Mouse (Mus musculus) embryonic facial prominence, embryonic 15.5 days (tissue): ENCODE measurements around the gene Muc3. TPM values are rescaled to one million over a fixed set of nuclear protein-coding genes. Genes with fewer than 3 reads are reported as not detected.

ENCODE experiments used
- ATAC-seq: fragments of 200-750 bp; cut with Nextera tagmentation; 2 replicates; pipeline ENCODE4 v1.8.0; 2017; ENCODE audit warnings: low read depth, moderate TSS enrichment; ENCODE audit not compliant: insufficient number of reproducible peaks, low FRiP score, low TSS enrichment
- H3K27ac ChIP-seq: fragments of 300-500 bp; sonication (generic); replicated peaks from 2 replicates; pipeline ENCODE4 v1.5.1; 2015; ENCODE audit warnings: mild to moderate bottlenecking, inconsistent platforms
- H3K27me3 ChIP-seq: fragments of 300-500 bp; sonication (generic); 2 replicates; pipeline ENCODE4 v1.6.1; 2015; ENCODE audit warnings: inconsistent platforms
- H3K36me3 ChIP-seq: fragments of 300-500 bp; sonication (generic); 2 replicates; pipeline ENCODE4 v1.6.1; 2015; ENCODE audit warnings: mild to moderate bottlenecking, inconsistent platforms
- H3K4me1 ChIP-seq: fragments of 300-500 bp; sonication (generic); 2 replicates; pipeline ENCODE4 v1.6.1; 2015; ENCODE audit warnings: inconsistent platforms
- H3K4me2 ChIP-seq: fragments of 300-500 bp; sonication (generic); replicated peaks from 2 replicates; pipeline ENCODE4 v1.6.1; 2015; ENCODE audit warnings: mild to moderate bottlenecking, inconsistent platforms
- H3K4me3 ChIP-seq: fragments of 300-500 bp; sonication (generic); replicated peaks from 2 replicates; pipeline ENCODE4 v1.5.1; 2015; ENCODE audit warnings: mild to moderate bottlenecking, inconsistent platforms
- H3K9ac ChIP-seq: fragments of 300-500 bp; sonication (generic); 2 replicates; pipeline ENCODE4 v1.6.1; 2015; ENCODE audit warnings: inconsistent platforms
- H3K9me3 ChIP-seq: fragments of 300-500 bp; sonication (generic); replicated peaks from 2 replicates; pipeline ENCODE4 v1.6.1; 2016; ENCODE audit warnings: inconsistent platforms
- WGBS: fragments of 180-500 bp; shearing (Covaris S2); methylation state at CpG from one replicate; pipeline ENCODE4 v1.1.7; 2015; 5-methylcytosine and 5-hydroxymethylcytosine counted together
- polyA plus RNA-seq: library from polyadenylated mRNA; unstranded; fragments of >200 nt; fragmentation: Nextera tagmentation; extraction: Ambion mirVana; gene quantifications from 2 replicates; pipeline ENCODE4 v1.2.1, GENCODE M21; 2015

Muc3 gene
- polyA plus RNA-seq, 1 experiment from 2014 or later = not detected

GRCm38 (mm10) chr5:137091560-137091959, 57.6 kb downstream of the Muc3 start:
- Histone ChIP-seq H3K9me3 (no peaks in the 10 kb centered on the region), H3K4me2 (no peak overlapping the region), H3K4me1 (0 out of 2 replicates have a peak, but pooled peaks cover 7% of the 10 kb centered on the region), H3K27me3 (no peaks in the 10 kb centered on the region), H3K27ac (0 out of 2 replicates have a peak overlapping the region, but pooled peaks have one; percentile 17), H3K4me3 (no peak overlapping the region), H3K36me3 (no peaks in the 10 kb centered on the region), H3K9ac (no peak overlapping the region)
- 50% methylated on average over 6 of the region's 6 CpGs for WGBS
- ATAC-seq = no peak

DNA sequence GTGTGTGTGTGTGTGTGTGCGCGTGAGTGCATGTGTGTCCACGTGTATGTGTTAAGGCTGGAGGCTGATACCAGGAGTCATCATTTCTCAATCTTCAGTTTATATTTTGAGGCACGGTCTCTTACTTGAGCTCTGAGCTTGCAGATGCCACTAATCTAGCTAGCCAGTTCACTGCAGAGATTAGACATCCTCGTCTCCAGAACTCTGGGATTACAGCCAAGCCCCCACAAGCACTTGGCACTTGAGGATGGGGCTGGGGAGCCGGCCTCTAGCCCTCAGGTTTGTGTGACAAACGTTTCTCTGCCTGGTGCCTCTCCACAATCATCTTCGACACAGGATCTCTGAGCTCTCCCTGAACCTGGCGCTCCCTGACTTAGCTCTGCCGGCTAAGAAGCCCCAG, 58.3 kb downstream of the Muc3 start:
- Histone ChIP-seq H3K27ac (no peak overlapping the region), H3K9ac (no peak overlapping the region), H3K9me3 (no peaks in the 10 kb centered on the region), H3K36me3 (no peaks in the 10 kb centered on the region), H3K4me2 (no peak overlapping the region), H3K4me1 (0 out of 2 replicates have a peak, but pooled peaks cover 7% of the 10 kb centered on the region), H3K4me3 (no peak overlapping the region), H3K27me3 (no peaks in the 10 kb centered on the region)
- no peak for ATAC-seq
- 67% methylated on average over 10 of the region's 10 CpGs for WGBS

GRCm38 (mm10) chr5:137087410-137087809, 61.7 kb downstream of the Muc3 start:
- 86% methylated on average over 8 of the region's 8 CpGs for WGBS
- H3K4me1 ChIP-seq = 0 out of 2 replicates have a peak, but pooled peaks cover 7% of the 10 kb centered on the region
- no peak overlapping the region for H3K27ac ChIP-seq
- H3K27me3 ChIP-seq = no peaks in the 10 kb centered on the region
- no peaks in the 10 kb centered on the region for H3K36me3 ChIP-seq
- no peak overlapping the region for H3K9ac ChIP-seq
- no peak overlapping the region for H3K4me2 ChIP-seq
- ATAC-seq = no peak
- H3K4me3 ChIP-seq = no peak overlapping the region
- no peaks in the 10 kb centered on the region for H3K9me3 ChIP-seq

DNA sequence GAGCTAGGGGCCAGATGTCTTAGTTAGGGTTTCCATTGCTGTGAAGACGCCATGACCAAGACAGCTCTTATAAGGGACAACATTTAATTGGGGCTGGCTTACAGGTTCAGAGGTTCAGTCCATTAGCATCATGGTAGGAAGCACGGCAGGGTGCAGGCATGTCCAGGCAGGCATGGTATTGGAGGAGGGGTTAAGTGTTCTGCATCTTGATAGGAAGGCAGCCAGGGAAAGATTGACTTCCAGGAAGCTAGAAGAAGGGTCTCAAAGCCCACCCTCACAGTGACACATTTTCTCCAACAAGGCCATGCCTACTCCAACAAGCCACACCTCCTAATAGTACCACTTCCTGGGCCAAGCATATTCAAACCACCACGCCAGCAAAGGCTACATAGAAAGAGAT, 63.4 kb downstream of the Muc3 start:
- no peak overlapping the region for H3K9ac ChIP-seq
- H3K27ac ChIP-seq = no peak overlapping the region
- no peaks in the 10 kb centered on the region for H3K27me3 ChIP-seq
- no peaks in the 10 kb centered on the region for H3K36me3 ChIP-seq
- ATAC-seq = no peak
- 74% methylated on average over 3 of the region's 3 CpGs for WGBS
- H3K4me1 ChIP-seq = no peaks in the 10 kb centered on the region
- H3K4me3 ChIP-seq = no peak overlapping the region
- H3K4me2 ChIP-seq = no peak overlapping the region
- H3K9me3 ChIP-seq = no peaks in the 10 kb centered on the region

- no peak overlapping the region for H3K9ac ChIP-seq
- no peak overlapping the region for H3K27ac ChIP-seq
- H3K36me3 ChIP-seq = no peaks in the 10 kb centered on the region
- H3K4me1 ChIP-seq = no peaks in the 10 kb centered on the region; the same call in 1 of the 2 replicates
- H3K9me3 ChIP-seq = no peaks in the 10 kb centered on the region
- no peak for ATAC-seq
- H3K4me2 ChIP-seq = no peak overlapping the region
- WGBS = 80% methylated on average over 6 of the region's 6 CpGs
- no peaks in the 10 kb centered on the region for H3K27me3 ChIP-seq
- H3K4me3 ChIP-seq = no peak overlapping the region
Measured at GRCm38 (mm10) chr5:137085021-137085420, 64.1 kb downstream of the Muc3 start.

Other genes starting within 250 kb of the Muc3 start
- gene Ift22, start 241.2 kb downstream of the Muc3 start, polyA plus RNA-seq = 76.5 and 104 TPM in 2 replicates
- 246 and 256 TPM in 2 replicates for gene Fis1, start 196.0 kb downstream of the Muc3 start, polyA plus RNA-seq
- gene Cldn15, start 182.7 kb downstream of the Muc3 start, polyA plus RNA-seq = 0.11 and 0.14 TPM in 2 replicates
- 55.5 and 60.6 TPM in 2 replicates for gene Plod3, start 162.3 kb downstream of the Muc3 start, polyA plus RNA-seq
- gene Znhit1, start 161.3 kb downstream of the Muc3 start, polyA plus RNA-seq = 111 and 120 TPM in 2 replicates
- 0.08 and 0.11 TPM in 2 replicates for gene Vgf, start 122.9 kb downstream of the Muc3 start, polyA plus RNA-seq
- 165 and 166 TPM in 2 replicates for gene Ap1s1, start 103.2 kb downstream of the Muc3 start, polyA plus RNA-seq
- gene Serpine1, start 77.1 kb downstream of the Muc3 start, polyA plus RNA-seq = 0.38 and 0.51 TPM in 2 replicates
- 7.8 and 8.5 TPM in 2 replicates for gene Trim56, start 33.1 kb downstream of the Muc3 start, polyA plus RNA-seq
- 0.17 and 0.28 TPM in 2 replicates for gene Muc3a, start 63.1 kb upstream of the Muc3 start, polyA plus RNA-seq
- 19.0 and 24.0 TPM in 2 replicates for gene Ache, start 138.2 kb upstream of the Muc3 start, polyA plus RNA-seq
- gene Ufsp1, start 145.3 kb upstream of the Muc3 start, polyA plus RNA-seq = 10.9 and 11.0 TPM in 2 replicates
- 124 TPM in 2 replicates for gene Srrt, start 158.4 kb upstream of the Muc3 start, polyA plus RNA-seq
- gene Trip6, start 165.1 kb upstream of the Muc3 start, polyA plus RNA-seq = 112 and 117 TPM in 2 replicates
- gene Slc12a9, start 184.3 kb upstream of the Muc3 start, polyA plus RNA-seq = 14.8 and 16.3 TPM in 2 replicates
- gene Ephb4, start 200.8 kb upstream of the Muc3 start, polyA plus RNA-seq = 60.2 and 66.1 TPM in 2 replicates